Mouse (Mus musculus) frontal cortex, postnatal 10 days (tissue): ENCODE measurements at regions not wholly inside any gene's neighbourhood (a gene's known extent, or its start where the extent isn't known, plus 50 kb on each side); places are given as distances from the start of the nearest gene placed in this dataset.
A peak's percentile ranks its signal among the peaks of the same experiment; 100 is the strongest.

Source experiments
- DNase-seq, 2 experiments: peaks; one replicate each; pipeline ENCODE4 v3.0.0; 2022; ENCODE audit warnings: low spot score in 2 of 2, mixed read lengths in 1 of 2

GRCm38 (mm10) chr3:50761766-50762165, 318.4 kb upstream of the Slc7a11 start:
- DNase-seq: no peak

GRCm38 (mm10) chr3:50758106-50758505, 314.7 kb upstream of the Slc7a11 start:
- DNase-seq: no peak

- no peak for DNase-seq
These were observed 293.8 kb upstream of the Slc7a11 start for GRCm38 (mm10) chr3:50737173-50737572.

GRCm38 (mm10) chr3:50719035-50719434, 275.6 kb upstream of the Slc7a11 start:
- DNase-seq: no peak

GRCm38 (mm10) chr3:50713463-50713862, 270.0 kb upstream of the Slc7a11 start:
- DNase-seq: no peak

GRCm38 (mm10) chr3:50709415-50709989, 266.1 kb upstream of the Slc7a11 start:
- peak in 1 of 2 experiments; percentile 24 for DNase-seq

- DNase-seq: no peak
These were observed 263.3 kb upstream of the Slc7a11 start for GRCm38 (mm10) chr3:50706707-50707106.

GRCm38 (mm10) chr3:50694904-50695680, 251.7 kb upstream of the Slc7a11 start:
- DNase-seq: no peak

- DNase-seq: peak in 1 of 2 experiments; percentile 22
These were observed 251.1 kb upstream of the Slc7a11 start for GRCm38 (mm10) chr3:50694497-50694896.

- DNase-seq: no peak
These were observed 248.9 kb upstream of the Slc7a11 start for GRCm38 (mm10) chr3:50692306-50692705.

GRCm38 (mm10) chr3:50690750-50691149, 247.3 kb upstream of the Slc7a11 start:
- DNase-seq: no peak

GRCm38 (mm10) chr3:50689375-50689774, 246.0 kb upstream of the Slc7a11 start:
- DNase-seq: no peak

- no peak for DNase-seq
These were observed 244.3 kb upstream of the Slc7a11 start for GRCm38 (mm10) chr3:50687755-50688154.

GRCm38 (mm10) chr3:50678611-50678988, 235.2 kb upstream of the Slc7a11 start:
- no peak for DNase-seq

- DNase-seq: no peak
These were observed 234.7 kb upstream of the Slc7a11 start for GRCm38 (mm10) chr3:50677953-50678610.

- DNase-seq: no peak
These were observed 232.4 kb upstream of the Slc7a11 start for GRCm38 (mm10) chr3:50675769-50676168.

GRCm38 (mm10) chr3:50674860-50675566, 231.6 kb upstream of the Slc7a11 start:
- no peak for DNase-seq

GRCm38 (mm10) chr3:50665316-50665715, 221.9 kb upstream of the Slc7a11 start:
- no peak for DNase-seq

GRCm38 (mm10) chr3:50660966-50661365, 217.6 kb upstream of the Slc7a11 start:
- DNase-seq: no peak

- no peak for DNase-seq
These were observed 217.2 kb upstream of the Slc7a11 start for GRCm38 (mm10) chr3:50660566-50660965.

GRCm38 (mm10) chr3:50657890-50658289, 214.5 kb upstream of the Slc7a11 start:
- no peak for DNase-seq

- no peak for DNase-seq
These were observed 211.0 kb upstream of the Slc7a11 start for GRCm38 (mm10) chr3:50654441-50654840.
